Mouse (Mus musculus): ENCODE measurements at regions not wholly inside any gene's neighbourhood (a gene's known extent, or its start where the extent isn't known, plus 50 kb on each side); places are given as distances from the start of the nearest gene placed in this dataset.

GRCm38 (mm10) chr11:21478191-21478590, 93.8 kb upstream of the Wdpcp start:
- peak; percentile 16 for DNase-seq (ENCODE audit: low spot score)

DNA sequence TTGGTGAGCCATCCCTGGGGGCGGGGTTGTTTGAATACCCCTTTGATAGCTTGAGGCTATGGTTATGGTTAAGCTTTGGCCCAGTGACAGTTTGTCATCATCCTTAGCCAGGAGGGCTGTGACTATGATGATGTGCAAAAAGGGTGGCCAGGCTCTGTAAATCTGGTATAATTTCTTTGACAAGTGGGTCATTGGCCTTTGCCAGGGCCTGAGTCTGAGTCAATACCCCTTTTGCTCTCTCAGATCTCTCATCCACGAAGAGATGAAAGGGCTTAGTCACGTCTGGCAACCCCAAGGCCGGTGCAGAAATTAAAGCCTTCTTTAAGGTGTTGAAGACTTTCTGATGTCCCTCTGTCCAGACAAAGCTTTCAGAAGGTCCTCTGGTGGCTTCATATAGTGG, 99.7 kb upstream of the Ugp2 start:
- no peak for DNase-seq (ENCODE audit: low spot score)

DNA sequence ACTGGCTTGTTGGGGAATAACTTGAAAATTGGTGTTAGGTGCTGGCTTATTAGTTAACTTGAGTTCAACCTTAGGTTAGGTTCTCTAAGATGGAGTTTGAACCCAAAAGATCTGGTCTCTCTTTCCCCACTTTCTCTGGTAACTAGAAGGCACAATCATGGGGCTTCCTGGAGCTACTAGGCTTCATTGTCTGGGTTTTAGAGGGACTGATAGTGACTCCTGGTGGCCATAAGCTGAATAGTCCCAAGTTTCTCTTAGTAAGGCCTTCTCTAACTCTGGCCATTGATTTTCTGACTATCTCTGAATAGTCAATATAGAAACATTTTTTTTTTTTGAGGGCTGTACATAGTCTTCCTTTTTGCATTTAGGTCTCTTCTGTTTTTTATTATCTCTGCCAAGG, 97.5 kb upstream of the Ugp2 start:
- DNase-seq (ENCODE audit: low spot score) = no peak

GRCm38 (mm10) chr11:21460011-21460410, 89.0 kb upstream of the Ugp2 start:
- DNase-seq (ENCODE audit: low spot score) = no peak

DNA sequence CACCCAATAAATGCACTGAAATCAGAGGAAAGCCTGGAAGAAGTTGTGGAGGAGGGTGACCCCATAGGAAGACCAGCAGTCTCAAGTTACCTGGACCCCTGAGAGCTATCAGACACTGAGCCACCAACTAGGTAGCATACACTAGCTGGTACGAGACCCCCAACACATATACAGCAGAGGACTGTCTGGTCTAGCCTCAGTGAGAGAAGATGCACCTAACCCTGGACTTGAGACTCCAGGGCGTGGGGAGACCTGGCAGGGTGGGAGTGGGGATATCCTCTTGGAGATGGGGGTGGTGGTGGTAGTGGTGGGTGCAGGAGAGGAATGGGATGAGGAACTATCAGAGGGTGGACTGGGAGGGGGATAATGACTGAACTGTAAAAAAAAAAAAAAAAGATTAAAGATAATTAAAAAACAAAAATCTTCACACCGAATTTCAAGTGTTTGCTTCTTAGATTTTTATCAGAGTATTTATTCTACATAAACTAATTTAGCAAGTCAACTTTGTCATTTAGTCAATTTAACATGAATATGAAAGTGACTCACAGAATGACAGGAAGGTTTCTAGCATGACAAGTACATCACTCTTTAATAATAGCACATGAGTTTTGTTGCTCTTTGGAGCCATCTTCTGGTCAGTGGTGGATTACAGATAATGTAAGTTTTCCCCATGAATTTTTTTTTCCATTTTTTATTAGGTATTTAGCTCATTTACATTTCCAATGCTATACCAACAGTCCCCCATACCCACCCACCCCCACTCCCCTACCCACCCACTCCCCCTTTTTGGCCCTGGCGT, 82.5 kb upstream of the Ugp2 start:
- no peak for DNase-seq (ENCODE audit: low spot score)

DNA sequence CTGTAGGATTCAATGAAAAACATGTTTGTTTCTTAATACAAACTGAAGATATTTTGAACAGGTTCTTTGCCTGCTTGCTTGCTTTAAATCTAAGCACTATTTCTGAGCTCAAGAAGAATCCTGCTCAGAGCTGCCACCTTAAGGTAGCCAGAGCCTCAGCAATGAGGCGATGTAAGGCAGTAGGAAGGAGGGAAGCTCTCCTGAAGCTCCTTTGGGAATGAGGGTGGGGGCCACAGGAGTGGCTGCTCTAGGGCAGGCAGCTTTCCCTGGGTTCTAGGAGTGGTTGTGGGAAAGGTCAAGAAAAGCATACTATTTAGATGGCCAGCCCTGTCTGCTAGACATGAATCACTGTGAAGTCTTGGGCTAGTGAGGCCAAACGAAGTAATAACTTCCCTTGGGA, 62.7 kb upstream of the Ugp2 start:
- DNase-seq (ENCODE audit: low spot score) = peak; percentile 7

GRCm38 (mm10) chr11:21430021-21430420, 59.0 kb upstream of the Ugp2 start:
- DNase-seq (ENCODE audit: low spot score) = no peak

- DNase-seq (ENCODE audit: low spot score) = no peak
Measured at GRCm38 (mm10) chr11:21428749-21429148, 57.7 kb upstream of the Ugp2 start.

GRCm38 (mm10) chr11:21428013-21428317, 57.0 kb upstream of the Ugp2 start:
- no peak for DNase-seq (ENCODE audit: low spot score)

DNA sequence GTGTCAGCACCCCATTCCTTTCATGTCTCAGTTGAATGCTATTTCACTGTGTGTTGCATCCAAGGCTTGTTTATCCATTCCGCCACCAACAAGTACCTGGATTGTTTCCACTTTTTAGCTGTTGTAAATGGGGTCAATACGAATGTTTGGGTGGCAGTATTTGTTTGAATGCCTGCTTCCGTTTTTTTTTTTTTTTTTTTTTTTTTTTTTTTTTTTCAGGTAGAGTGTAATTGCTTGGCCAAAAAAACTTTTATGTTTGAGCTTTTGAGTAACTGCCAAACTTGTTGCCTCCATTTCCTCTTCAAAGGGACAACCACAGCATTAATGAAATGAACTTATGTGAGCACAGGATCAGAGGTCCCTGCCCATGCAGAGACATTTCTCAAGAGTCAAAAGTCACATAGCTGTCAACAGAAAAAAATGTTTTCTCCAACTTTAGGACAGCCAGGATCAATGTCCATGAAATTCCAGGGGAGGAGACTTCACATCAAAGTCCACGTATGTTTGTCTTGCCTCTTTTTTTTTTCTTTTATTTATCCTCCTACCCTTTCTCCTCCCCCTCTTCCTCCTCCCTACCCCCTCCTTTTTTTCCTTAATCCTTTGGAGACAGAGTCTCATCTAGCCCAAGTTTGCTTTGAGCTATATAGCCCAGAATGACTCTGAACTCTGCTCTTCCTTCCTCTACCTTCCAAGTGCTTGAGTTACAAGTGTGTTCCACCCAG, 56.5 kb upstream of the Ugp2 start:
- no peak for DNase-seq (ENCODE audit: low spot score)

DNA sequence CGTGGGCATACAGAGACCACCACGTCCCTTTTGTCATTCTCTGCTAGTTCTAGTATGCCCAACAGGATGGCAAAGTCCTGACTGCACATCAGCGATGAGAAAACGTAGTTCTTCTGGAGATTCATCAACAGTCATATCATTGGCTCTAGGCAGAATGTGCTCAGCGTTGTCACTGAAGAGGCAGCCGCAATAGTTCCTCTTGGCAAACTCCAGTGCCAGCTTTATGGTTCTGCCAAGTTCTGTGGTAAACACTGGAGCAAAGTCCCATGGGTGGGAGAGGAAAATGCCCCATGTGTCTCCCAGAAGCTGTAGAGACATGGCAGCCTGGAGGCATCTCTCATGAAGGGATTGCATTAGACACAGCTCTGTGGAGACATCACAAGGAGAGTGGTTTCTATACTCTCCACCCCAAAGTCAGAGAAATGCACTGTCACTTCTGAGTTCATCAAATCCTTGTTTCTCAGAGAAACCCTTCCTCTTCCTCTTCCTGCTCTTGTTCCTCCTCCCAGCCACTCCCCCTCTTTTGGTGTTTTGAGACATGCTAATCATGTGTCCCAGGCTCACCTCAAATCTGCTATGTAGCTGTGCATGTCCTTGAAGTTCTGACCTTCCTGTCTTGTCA, 54.6 kb upstream of the Ugp2 start:
- no peak for DNase-seq (ENCODE audit: low spot score)

- DNase-seq (ENCODE audit: low spot score) = no peak
Measured at GRCm38 (mm10) chr11:21424345-21424744, 53.3 kb upstream of the Ugp2 start.

DNA sequence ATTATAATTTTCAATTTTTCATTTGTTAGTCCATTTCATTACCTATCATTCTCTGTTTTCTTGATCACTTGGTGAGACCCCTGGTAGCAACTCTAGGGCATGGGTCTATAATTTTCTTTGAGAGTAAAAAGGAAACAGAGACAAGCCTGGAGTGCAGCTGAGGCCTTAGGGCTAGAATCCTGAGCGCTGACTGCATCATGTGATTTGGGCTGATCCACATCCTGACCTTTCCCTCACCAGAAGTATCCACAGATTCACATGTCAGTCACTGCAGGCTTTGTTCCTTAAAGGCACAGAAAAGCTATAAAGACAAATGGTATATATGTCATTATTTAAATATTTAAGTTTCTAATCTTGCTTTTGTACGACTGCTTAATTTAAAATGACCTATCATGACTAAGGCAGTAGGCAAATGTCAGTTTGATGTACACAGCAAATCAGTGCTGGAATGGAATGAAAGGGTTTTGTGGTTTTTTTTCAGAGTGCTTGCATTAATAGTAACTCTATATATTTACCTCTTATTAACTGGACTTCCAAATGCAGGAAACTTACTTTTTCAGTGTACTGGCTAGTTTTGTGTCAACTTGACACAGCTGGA, 51.4 kb upstream of the Ugp2 start:
- DNase-seq (ENCODE audit: low spot score) = no peak
